8 mouse cellular contexts compared by ENCODE assay signal in genomic region chr16:76201773-76202571, GRCm38 (mm10).
DNase-seq lines count a peak whose midpoint lies in the region; ATAC-seq and TF ChIP-seq lines count a peak whose summit lies in the region.

No protein-coding gene starts in this region.

- no peak overlapping the region for H3K9ac ChIP-seq in intestine, embryonic 16.5 days (ENCODE audit: low read depth, low read length)
- no peak overlapping the region for H3K9ac ChIP-seq in lung, embryonic 14.5 days

- no peaks in the 10 kb centered on the region for H3K9me3 ChIP-seq in intestine, embryonic 16.5 days (ENCODE audit: control insufficient read depth, low read length)
- H3K9me3 ChIP-seq in lung, embryonic 14.5 days (ENCODE audit: low read depth, low read length), result no peaks in the 10 kb centered on the region

- intact Hi-C loops in left cerebral cortex, adult 2 months (cut with DNase I), result loop anchor here (2.0 to 5.0 kb wide), 4 partner anchors 171 to 665 kb away; partner anchors contain the start of gene Nrip1
- intact Hi-C loops in left cerebral cortex, postnatal 36 days (cut with DNase I), result loop anchor here (5.0 kb wide), 1 partner anchor 170 kb away; the partner anchor contains the start of gene Nrip1

- no peak overlapping the region for H3K4me3 ChIP-seq in left cerebral cortex, adult 2 months
- no peak overlapping the region for H3K4me3 ChIP-seq in intestine, embryonic 16.5 days (ENCODE audit: low read length)
- H3K4me3 ChIP-seq in lung, embryonic 14.5 days (ENCODE audit: low read depth, low read length), result no peak overlapping the region

- DNase-seq in left cerebral cortex, adult 2 months (ENCODE audit: extremely low spot score in 1 of 2, low spot score in 2 of 2), result no peak
- no peak for DNase-seq in left cerebral cortex, postnatal 36 days (ENCODE audit: low spot score in 2 of 2)
- peak; percentile 76 for DNase-seq in T-cell, adult 2 months (ENCODE audit: low spot score)
- peak; percentile 69 to 74 for DNase-seq in cerebellum, postnatal 10 days
- peak; percentile 63 for DNase-seq in lung, embryonic 14.5 days
- DNase-seq in thymus, postnatal 14 days, result peak; percentile 87
- no peak for DNase-seq in urinary bladder, postnatal 25 days (ENCODE audit: low spot score)

- TF ChIP-seq CTCF in left cerebral cortex, adult 2 months (IDR thresholded peaks at IDR 0.05), result peak; percentile 59
- peak; percentile 64 for TF ChIP-seq CTCF in lung, embryonic 14.5 days (IDR thresholded peaks at IDR 0.05; ENCODE audit: low read depth)

- no peaks in the 10 kb centered on the region for H3K4me1 ChIP-seq in intestine, embryonic 16.5 days (ENCODE audit: control insufficient read depth, insufficient read depth, low read length)
- no peaks in the 10 kb centered on the region for H3K4me1 ChIP-seq in lung, embryonic 14.5 days (ENCODE audit: insufficient read depth)

- ATAC-seq in intestine, embryonic 16.5 days, result peak; percentile 93
- peak; percentile 67; the same call in 1 of the 2 replicates for ATAC-seq in lung, embryonic 14.5 days (ENCODE audit: insufficient read depth)

- no peak overlapping the region for H3K27ac ChIP-seq in left cerebral cortex, adult 2 months
- peak overlapping the region; percentile 72 for H3K27ac ChIP-seq in intestine, embryonic 16.5 days (ENCODE audit: low read length)
- no peak overlapping the region for H3K27ac ChIP-seq in lung, embryonic 14.5 days (ENCODE audit: low read depth)

- no peaks in the 10 kb centered on the region for H3K27me3 ChIP-seq in intestine, embryonic 16.5 days (replicated peaks; ENCODE audit: control insufficient read depth, insufficient read depth, low read length)
- H3K27me3 ChIP-seq in lung, embryonic 14.5 days (ENCODE audit: insufficient read depth, low read length), result no peaks in the 10 kb centered on the region

- H3K4me2 ChIP-seq in intestine, embryonic 16.5 days (ENCODE audit: low read depth, low read length), result no peak overlapping the region
- no peak overlapping the region for H3K4me2 ChIP-seq in lung, embryonic 14.5 days

- WGBS in intestine, embryonic 16.5 days, result 36% methylated on average over 11 of the region's 11 CpGs
- 29% methylated on average over 11 of the region's 11 CpGs for WGBS in lung, embryonic 14.5 days

- no peaks in the 10 kb centered on the region for H3K36me3 ChIP-seq in intestine, embryonic 16.5 days (ENCODE audit: control insufficient read depth, insufficient read depth, low read length)
- H3K36me3 ChIP-seq in lung, embryonic 14.5 days (ENCODE audit: insufficient read depth), result no peaks in the 10 kb centered on the region

Comparison
In these comparisons a context has a peak if more than half of its experiments do, and no peak if none do; other contexts are left out.
1. DNase-seq: peak in T-cell, adult 2 months (single experiment), cerebellum, postnatal 10 days (2 of 2), lung, embryonic 14.5 days (single experiment) and thymus, postnatal 14 days (single experiment); none in left cerebral cortex, adult 2 months (0 of 2), left cerebral cortex, postnatal 36 days (0 of 2) and urinary bladder, postnatal 25 days (single experiment).